Mouse (Mus musculus): ENCODE measurements at regions not wholly inside any gene's neighbourhood (a gene's known extent, or its start where the extent isn't known, plus 50 kb on each side); places are given as distances from the start of the nearest gene placed in this dataset. TPM values are rescaled to one million over a fixed set of nuclear protein-coding genes. Genes with fewer than 3 reads are reported as not detected.
A peak's percentile ranks its signal among the peaks of the same experiment; 100 is the strongest.
"Not testable (repeated sequence)": the region's sequence is repeated elsewhere in the genome, so short reads cannot be mapped to it uniquely, and the experiment has no call there.

DNA sequence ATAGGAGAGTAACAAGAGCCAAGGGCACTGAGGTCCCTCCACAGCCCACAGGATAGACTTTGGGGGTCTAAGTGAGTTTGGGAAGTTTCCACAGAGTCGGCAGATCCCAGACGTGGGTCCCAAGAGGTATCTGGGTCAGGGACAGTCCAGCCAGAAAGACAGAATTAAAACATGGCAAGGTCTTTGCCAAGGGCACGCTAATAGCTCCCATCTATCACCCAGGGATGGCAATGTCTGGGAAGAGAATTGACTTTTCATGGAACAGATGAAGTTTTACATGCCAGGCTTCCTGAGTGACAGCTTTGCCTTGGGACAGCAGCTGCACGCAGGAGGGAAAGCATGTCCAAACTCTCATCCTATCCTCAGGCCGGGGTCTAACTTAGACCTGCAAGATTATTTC, 563.5 kb downstream of the Gm10330 start:
- H3K9me3 ChIP-seq (ENCODE audit: control insufficient read depth, low read length); H3K9ac ChIP-seq; H3K4me2 ChIP-seq (replicated peaks); ATAC-seq (ENCODE audit: low FRiP score); H3K27me3 ChIP-seq (ENCODE audit: control insufficient read depth, insufficient read depth, low read length); DNase-seq (ENCODE audit: low spot score); H3K27ac ChIP-seq; H3K4me3 ChIP-seq (replicated peaks; ENCODE audit: low read length); H3K4me1 ChIP-seq (replicated peaks; ENCODE audit: control insufficient read depth, insufficient read depth, low read length); H3K36me3 ChIP-seq (replicated peaks; ENCODE audit: control insufficient read depth, insufficient read depth): not testable (repeated sequence)
- 67% methylated on average over 1 of the region's 5 CpGs for whole genome bisulfite sequencing

DNA sequence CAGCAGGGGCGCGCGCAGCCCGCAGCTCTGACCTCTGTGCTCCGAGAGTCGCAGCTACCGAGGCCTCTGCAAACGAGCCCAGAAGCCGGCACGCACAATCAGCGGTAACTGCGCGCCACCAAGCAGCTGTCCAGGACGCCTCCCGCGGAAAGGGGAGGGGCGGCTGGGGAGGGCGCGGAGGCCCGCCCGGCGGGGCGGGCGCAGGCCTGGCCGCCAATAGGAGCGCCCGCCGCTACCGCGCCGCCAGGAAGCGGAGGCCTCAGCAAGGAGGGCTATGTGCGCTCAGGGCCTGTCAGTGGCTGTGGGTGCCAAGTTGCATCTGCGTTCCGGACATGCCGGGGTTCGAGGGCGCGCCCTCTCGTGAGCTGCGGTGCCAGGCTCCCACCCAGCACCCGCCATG, 590.5 kb downstream of the Gm10330 start:
- peak overlapping the region; percentile 38 for H3K4me3 ChIP-seq (replicated peaks; ENCODE audit: low read length)
- peak; percentile 32 for DNase-seq (ENCODE audit: low spot score)
- WGBS: 5% methylated on average over 30 of the region's 42 CpGs
- H3K4me1 ChIP-seq (replicated peaks; ENCODE audit: control insufficient read depth, insufficient read depth, low read length); H3K27me3 ChIP-seq (ENCODE audit: control insufficient read depth, insufficient read depth, low read length); H3K9me3 ChIP-seq (ENCODE audit: control insufficient read depth, low read length); H3K36me3 ChIP-seq (replicated peaks; ENCODE audit: control insufficient read depth, insufficient read depth); H3K27ac ChIP-seq: not testable (repeated sequence)
- ATAC-seq (ENCODE audit: low FRiP score): peak; percentile 92
- peak overlapping the region; percentile 44 for H3K4me2 ChIP-seq (replicated peaks)
- peak overlapping the region; percentile 60 for H3K9ac ChIP-seq

DNA sequence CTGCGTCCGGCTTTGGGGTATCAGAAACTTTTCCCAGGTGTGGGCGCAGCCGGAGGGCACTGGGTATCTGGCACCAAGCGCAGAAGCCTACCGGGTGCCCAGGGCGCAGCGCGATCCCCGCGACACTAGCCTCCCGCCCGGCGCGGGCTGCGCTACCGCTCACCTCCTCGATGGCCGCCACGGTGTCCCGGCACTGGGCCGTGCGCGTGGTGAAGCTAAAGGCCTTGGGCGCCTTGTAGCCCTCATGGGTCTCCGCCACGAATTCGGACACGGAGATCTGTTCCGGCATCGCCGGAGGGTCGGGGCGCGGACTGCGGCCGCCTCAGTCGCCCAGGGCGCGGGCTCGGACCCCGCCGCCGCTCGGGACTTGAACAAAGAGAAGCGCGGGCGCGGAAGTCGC, 591.0 kb downstream of the Gm10330 start:
- H3K27me3 ChIP-seq (ENCODE audit: control insufficient read depth, insufficient read depth, low read length); H3K4me1 ChIP-seq (replicated peaks; ENCODE audit: control insufficient read depth, insufficient read depth, low read length); H3K36me3 ChIP-seq (replicated peaks; ENCODE audit: control insufficient read depth, insufficient read depth); ATAC-seq (ENCODE audit: low FRiP score); H3K9me3 ChIP-seq (ENCODE audit: control insufficient read depth, low read length); H3K27ac ChIP-seq; DNase-seq (ENCODE audit: low spot score): not testable (repeated sequence)
- H3K4me3 ChIP-seq (replicated peaks; ENCODE audit: low read length): peak overlapping the region; percentile 38
- H3K9ac ChIP-seq: peak overlapping the region; percentile 60
- H3K4me2 ChIP-seq (replicated peaks): peak overlapping the region; percentile 44
- WGBS: under 1% methylated on average over 32 of the region's 50 CpGs

Small RNA genes in the stretch of these regions (microRNA-seq; reads per million reads assigned to microRNA genes)
- gene Gm26140: not detected

Measured in hindbrain, embryonic 14.5 days (tissue).